14 mouse cellular contexts compared by ENCODE assay signal in genomic region chr13:51906103-51906502, GRCm38 (mm10). TPM values are rescaled to one million over a fixed set of nuclear protein-coding genes. Genes with fewer than 3 reads are reported as not detected.
DNase-seq lines count a peak whose midpoint lies in the region; ATAC-seq lines count a peak whose summit lies in the region.
"Had no signal": no experiment of that assay in that cellular context is flagged by ENCODE, and none has a peak within 500 bp of the region (broad histone marks: within the 10 kb centered on the region; RNA-seq: fewer than 3 reads in every experiment).

No protein-coding gene starts in this region.

- H3K9ac ChIP-seq in liver, embryonic 12.5 days, result no peak overlapping the region
- H3K9ac ChIP-seq in liver, embryonic 11.5 days (ENCODE audit: low read depth, low read length), result no peak overlapping the region
- H3K9ac ChIP-seq: liver, embryonic 15.5 days had no signal

- DNase-seq in cerebellum, postnatal 10 days, result peak; percentile 1 to 2
- DNase-seq in cerebellum, adult 11-12 months, result no peak
- peak; percentile 76 for DNase-seq in kidney, adult 18-20 months
- DNase-seq in kidney, postnatal 25 days, result peak; percentile 66 to 90
- peak; percentile 36 to 51 for DNase-seq in lung, postnatal 4 days
- DNase-seq in liver, embryonic 11.5 days (ENCODE audit: low spot score), result no peak
- DNase-seq in adrenal gland, postnatal 10 days, result no peak
- DNase-seq: cerebellum, adult 8-10 months; embryo, embryonic 11 days; heart, postnatal 14 days had no signal

- H3K4me3 ChIP-seq in liver, embryonic 12.5 days, result no peak overlapping the region
- no peak overlapping the region for H3K4me3 ChIP-seq in liver, embryonic 11.5 days (ENCODE audit: low read depth, low read length)
- H3K4me3 ChIP-seq: liver, embryonic 15.5 days; myocyte had no signal

- peaks cover 40% of the 10 kb centered on the region for H3K27me3 ChIP-seq in liver, embryonic 12.5 days (replicated peaks)
- no peaks in the 10 kb centered on the region for H3K27me3 ChIP-seq in liver, embryonic 11.5 days (replicated peaks; ENCODE audit: control insufficient read depth, insufficient read depth, low read length)
- H3K27me3 ChIP-seq: Patski had no signal

- no peaks in the 10 kb centered on the region for H3K36me3 ChIP-seq in liver, embryonic 12.5 days
- no peaks in the 10 kb centered on the region for H3K36me3 ChIP-seq in liver, embryonic 11.5 days (ENCODE audit: control insufficient read depth, insufficient read depth, low read length)
- H3K36me3 ChIP-seq: liver, embryonic 15.5 days had no signal

- WGBS in liver, embryonic 12.5 days (ENCODE audit: insufficient replicate concordance), result 49% methylated on average over 3 of the region's 3 CpGs
- 91% methylated on average over 3 of the region's 3 CpGs for WGBS in liver, embryonic 11.5 days

- no peak overlapping the region for H3K27ac ChIP-seq in liver, embryonic 12.5 days
- no peak overlapping the region for H3K27ac ChIP-seq in liver, embryonic 11.5 days (ENCODE audit: low read depth, low read length)
- H3K27ac ChIP-seq: liver, embryonic 15.5 days had no signal

- ATAC-seq in liver, embryonic 12.5 days, result no peak
- no peak for ATAC-seq in liver, embryonic 11.5 days (replicated peaks; ENCODE audit: low FRiP score)
- ATAC-seq: Patski had no signal

- H3K9me3 ChIP-seq in liver, embryonic 12.5 days (replicated peaks), result no peaks in the 10 kb centered on the region
- H3K9me3 ChIP-seq in liver, embryonic 11.5 days (ENCODE audit: control insufficient read depth, low read length), result no peaks in the 10 kb centered on the region
- H3K9me3 ChIP-seq: liver, embryonic 15.5 days had no signal

- peaks cover 14% of the 10 kb centered on the region for H3K4me1 ChIP-seq in liver, embryonic 12.5 days
- peaks cover 14% of the 10 kb centered on the region for H3K4me1 ChIP-seq in liver, embryonic 11.5 days (replicated peaks; ENCODE audit: control insufficient read depth, insufficient read depth, low read length)

- H3K4me2 ChIP-seq in liver, embryonic 12.5 days, result no peak overlapping the region
- H3K4me2 ChIP-seq in liver, embryonic 11.5 days, result no peak overlapping the region
- H3K4me2 ChIP-seq: liver, embryonic 15.5 days had no signal

RNA-seq across cellular contexts. Expression of gene Gadd45g, which starts 59.6 kb away (rescaled TPM):
- 22.2 and 23.3 TPM in 2 replicates for polyA plus RNA-seq in liver, embryonic 12.5 days (2016; fragmentation: Nextera tagmentation; extraction: Ambion mirVana)
- 29.4 and 30.4 TPM in 2 replicates for polyA plus RNA-seq in liver, embryonic 11.5 days (2014; fragmentation: Nextera tagmentation; extraction: Ambion mirVana)
- total RNA-seq in adrenal gland, postnatal 10 days (2021), result 10 to 100 TPM; 28.4 to 87.1 TPM

Comparison
In these comparisons a context has a peak if more than half of its experiments do, and no peak if none do; other contexts are left out.
1. DNase-seq: peak in cerebellum, postnatal 10 days (2 of 2), kidney, adult 18-20 months (single experiment), kidney, postnatal 25 days (2 of 2) and lung, postnatal 4 days (2 of 2); none in cerebellum, adult 11-12 months (single experiment), liver, embryonic 11.5 days (single experiment) and adrenal gland, postnatal 10 days (single experiment).